Mouse (Mus musculus) E14TG2a.4 (cell line): ENCODE data around the gene Nceh1.
"Not testable (repeated sequence)": the region's sequence is repeated elsewhere in the genome, so short reads cannot be mapped to it uniquely, and the experiment has no call there.

Source experiments
- H3K27me3 ChIP-seq: 2 replicates; pipeline ENCODE4 v1.6.1; 2014; ENCODE audit warnings: low read length, control low read depth; ENCODE audit not compliant: insufficient read depth
- H3K36me3 ChIP-seq: 2 replicates; pipeline ENCODE4 v1.6.1; 2014; ENCODE audit warnings: low read length, control low read depth; ENCODE audit not compliant: insufficient read depth
- H3K4me1 ChIP-seq: replicated peaks from 2 replicates; pipeline ENCODE4 v1.6.1; 2014; ENCODE audit warnings: low read depth, low read length, control low read depth
- H3K4me3 ChIP-seq: replicated peaks from 2 replicates; pipeline ENCODE4 v1.5.1; 2014; ENCODE audit warnings: mild to moderate bottlenecking, low read length
- H3K9me3 ChIP-seq: 2 replicates; pipeline ENCODE4 v1.6.1; 2014; ENCODE audit warnings: low read length, control low read depth
- CTCF ChIP-seq: conservative IDR thresholded peaks from 2 replicates; pipeline ENCODE4 v1.5.1; 2014; ENCODE audit warnings: low read length
- NANOG ChIP-seq: IDR thresholded peaks from 2 replicates; pipeline ENCODE4 v1.6.1; 2014; ENCODE audit warnings: borderline replicate concordance, low read length, mixed read lengths
- POU5F1 ChIP-seq: IDR thresholded peaks from 2 replicates; pipeline ENCODE4 v1.6.1; 2014; ENCODE audit warnings: low read length, borderline replicate concordance

Gene Nceh1

GRCm38 (mm10) chr3:27288301-27288700 lies 105.5 kb downstream of the Nceh1 start:
- no peaks in the 10 kb centered on the region for H3K36me3 ChIP-seq
- H3K9me3 ChIP-seq = no peaks in the 10 kb centered on the region
- H3K4me1 ChIP-seq = peaks cover 15% of the 10 kb centered on the region
- no peak overlapping the region for H3K4me3 ChIP-seq
- TF ChIP-seq NANOG (no peak), CTCF (no peak), POU5F1 (no peak)
- peaks cover 11% of the 10 kb centered on the region for H3K27me3 ChIP-seq

GRCm38 (mm10) chr3:27288909-27289308 lies 106.1 kb downstream of the Nceh1 start:
- H3K36me3 ChIP-seq = no peaks in the 10 kb centered on the region
- no peak for TF ChIP-seq CTCF
- TF ChIP-seq NANOG = no peak
- no peak for TF ChIP-seq POU5F1
- no peak overlapping the region for H3K4me3 ChIP-seq
- H3K27me3 ChIP-seq = peaks cover 7% of the 10 kb centered on the region
- H3K4me1 ChIP-seq = peaks cover 14% of the 10 kb centered on the region
- no peaks in the 10 kb centered on the region for H3K9me3 ChIP-seq

GRCm38 (mm10) chr3:27290285-27290684 lies 107.5 kb downstream of the Nceh1 start:
- Histone ChIP-seq H3K27me3 (peaks cover 7% of the 10 kb centered on the region), H3K36me3 (no peaks in the 10 kb centered on the region), H3K4me1 (peaks cover 13% of the 10 kb centered on the region), H3K4me3 (no peak overlapping the region), H3K9me3 (no peaks in the 10 kb centered on the region)
- TF ChIP-seq CTCF = no peak
- no peak for TF ChIP-seq NANOG
- TF ChIP-seq POU5F1 = no peak

GRCm38 (mm10) chr3:27290945-27291344 lies 108.2 kb downstream of the Nceh1 start:
- peaks cover 13% of the 10 kb centered on the region for H3K4me1 ChIP-seq
- H3K9me3 ChIP-seq, H3K27me3 ChIP-seq, H3K36me3 ChIP-seq, H3K4me3 ChIP-seq: not testable (repeated sequence)

GRCm38 (mm10) chr3:27291411-27291810 lies 108.6 kb downstream of the Nceh1 start:
- not testable (repeated sequence) for H3K9me3 ChIP-seq, H3K4me3 ChIP-seq, H3K27me3 ChIP-seq, H3K36me3 ChIP-seq
- H3K4me1 ChIP-seq = peaks cover 13% of the 10 kb centered on the region

- TF ChIP-seq POU5F1 (no peak), NANOG (no peak), CTCF (no peak)
- no peaks in the 10 kb centered on the region; the same call in none of the 2 replicates for H3K27me3 ChIP-seq
- no peaks in the 10 kb centered on the region for H3K9me3 ChIP-seq
- H3K36me3 ChIP-seq = no peaks in the 10 kb centered on the region
- peaks cover 13% of the 10 kb centered on the region for H3K4me1 ChIP-seq
- no peak overlapping the region for H3K4me3 ChIP-seq
Observed at GRCm38 (mm10) chr3:27293645-27294385, 111.0 kb downstream of the Nceh1 start.

GRCm38 (mm10) chr3:27300451-27300850 lies 117.7 kb downstream of the Nceh1 start:
- no peak for TF ChIP-seq CTCF
- TF ChIP-seq NANOG = no peak
- TF ChIP-seq POU5F1 = no peak

GRCm38 (mm10) chr3:27302339-27303022 lies 119.7 kb downstream of the Nceh1 start:
- no peaks in the 10 kb centered on the region for H3K27me3 ChIP-seq
- H3K4me1 ChIP-seq = no peaks in the 10 kb centered on the region
- H3K36me3 ChIP-seq = no peaks in the 10 kb centered on the region
- TF ChIP-seq CTCF (no peak), NANOG (no peak), POU5F1 (no peak)
- H3K4me3 ChIP-seq = no peak overlapping the region
- H3K9me3 ChIP-seq = no peaks in the 10 kb centered on the region

More at GRCm38 (mm10) chr3:27300451-27300850, 117.7 kb downstream of the Nceh1 start:
- Histone ChIP-seq H3K4me1 (no peaks in the 10 kb centered on the region), H3K4me3 (no peak overlapping the region), H3K27me3 (no peaks in the 10 kb centered on the region), H3K36me3 (no peaks in the 10 kb centered on the region), H3K9me3 (no peaks in the 10 kb centered on the region)

- TF ChIP-seq NANOG (no peak), POU5F1 (no peak), CTCF (no peak)
- Histone ChIP-seq H3K9me3 (no peaks in the 10 kb centered on the region), H3K4me3 (no peak overlapping the region), H3K27me3 (no peaks in the 10 kb centered on the region), H3K36me3 (no peaks in the 10 kb centered on the region), H3K4me1 (no peaks in the 10 kb centered on the region)
Observed at GRCm38 (mm10) chr3:27306815-27307214, 124.0 kb downstream of the Nceh1 start.
